Mouse (Mus musculus) cerebellum, adult 8-10 months (tissue): Measurements from ENCODE around the gene Pou2f1.

Experiments used
- DNase-seq: peaks from one replicate; pipeline ENCODE4 v3.0.0; 2022

The Pou2f1 gene

DNA sequence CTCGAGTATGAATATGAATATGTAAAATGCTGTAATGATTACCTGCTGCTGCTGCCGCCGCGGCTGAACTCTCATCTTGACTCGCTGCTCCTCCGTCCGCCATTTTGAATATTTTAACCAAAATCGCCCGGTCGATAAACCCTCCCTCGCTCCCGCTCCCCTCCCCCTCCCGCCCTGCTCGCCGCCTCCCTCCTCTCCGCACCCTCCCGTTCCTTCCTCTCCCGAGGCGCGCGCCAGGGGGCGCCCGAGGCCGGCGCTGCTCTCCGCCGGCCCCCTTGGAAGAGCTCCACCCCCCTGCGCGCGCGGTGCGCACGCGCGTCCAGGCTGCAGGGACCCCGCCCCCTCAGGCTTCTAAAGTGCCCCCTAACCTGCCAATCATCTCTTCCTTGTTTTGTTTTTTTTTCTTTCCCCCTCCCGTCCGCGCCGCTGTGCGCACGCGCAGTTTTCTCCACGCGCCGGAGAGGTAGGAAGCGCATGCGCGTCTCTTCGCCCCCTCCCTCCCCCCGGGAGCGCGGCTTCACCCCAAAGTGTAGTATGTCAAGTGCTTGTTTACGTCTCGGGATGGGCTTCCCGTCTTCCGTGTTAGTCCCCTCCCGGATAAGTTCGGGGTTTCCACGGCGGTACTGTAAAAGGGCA is at the start of gene Pou2f1:
Pou2f1 (minus strand) TSS at position 159 of the 636 bp plus-strand sequence.
- peak; percentile 98 for DNase-seq

DNA sequence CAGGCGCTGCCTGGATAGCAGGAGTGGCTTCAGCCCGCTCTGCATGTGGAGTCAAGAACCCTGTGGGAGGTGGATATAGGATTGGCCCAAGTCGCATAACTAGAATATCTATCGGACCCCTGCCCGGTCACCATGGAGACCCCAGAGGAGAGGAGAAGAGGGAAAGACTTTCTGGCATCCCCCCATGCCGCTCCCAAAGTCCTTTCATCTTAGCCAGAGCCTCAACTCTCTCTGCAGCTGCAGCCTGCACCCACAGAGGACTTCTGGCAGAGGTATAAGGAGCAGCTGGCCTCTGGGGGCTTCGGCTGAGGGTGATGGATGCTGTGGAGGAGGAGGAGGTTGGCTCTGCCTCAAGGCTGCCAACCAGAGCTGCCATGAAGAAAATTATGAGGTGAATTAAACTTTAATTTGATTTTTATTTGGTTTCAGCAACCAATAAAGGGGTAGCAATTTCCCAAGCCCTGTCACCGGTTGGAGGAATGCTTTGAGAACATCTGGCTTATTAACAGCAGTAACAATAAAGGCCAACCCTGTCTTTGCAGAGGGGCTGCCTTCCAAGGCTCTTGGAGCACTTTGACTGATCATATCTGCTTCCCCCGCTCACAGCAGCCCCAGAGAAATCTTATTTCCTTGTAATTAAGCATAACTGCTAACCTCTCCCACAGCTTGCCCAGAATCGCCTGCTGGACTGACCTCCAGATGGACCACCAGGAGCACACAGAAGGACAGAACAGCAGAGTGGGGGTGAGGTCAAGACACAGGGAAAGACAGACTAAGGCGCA is 46.8 kb upstream of the Pou2f1 start:
- DNase-seq: no peak

- peak; percentile 3 for DNase-seq
Measured at GRCm38 (mm10) chr1:166048230-166048911, 45.9 kb upstream of the Pou2f1 start.

DNA sequence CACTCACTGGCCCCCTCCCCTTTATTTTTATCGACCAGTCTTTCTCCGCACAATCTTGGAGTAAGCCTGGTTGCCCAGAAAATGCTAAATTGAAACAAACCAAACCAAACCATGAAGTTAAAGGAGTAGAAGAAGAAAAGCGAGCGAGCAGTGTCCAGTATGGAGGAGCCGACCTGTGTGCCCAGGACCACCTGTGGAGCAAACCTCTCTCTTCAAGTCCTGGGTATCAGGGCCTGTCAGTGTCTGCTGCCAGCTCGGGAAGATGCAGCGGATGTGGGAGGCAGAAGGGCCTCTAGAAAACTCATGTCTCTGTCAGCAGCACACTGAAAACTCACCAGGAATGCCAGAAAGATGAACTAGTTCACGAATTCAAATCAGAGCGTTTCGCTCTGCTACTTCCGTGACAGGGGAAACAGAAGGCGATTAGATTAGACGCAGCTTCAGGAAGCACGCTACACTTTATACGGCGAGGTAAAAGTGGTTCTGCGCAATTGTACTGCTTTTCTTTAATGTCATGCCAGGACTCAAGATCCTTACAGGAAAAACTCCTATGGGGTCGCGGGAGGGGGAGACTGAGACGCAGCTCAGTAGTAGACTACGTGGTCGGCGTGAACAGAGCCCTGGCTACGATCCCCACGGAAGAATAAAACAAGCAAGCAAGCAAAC is 45.2 kb upstream of the Pou2f1 start:
- no peak for DNase-seq

DNA sequence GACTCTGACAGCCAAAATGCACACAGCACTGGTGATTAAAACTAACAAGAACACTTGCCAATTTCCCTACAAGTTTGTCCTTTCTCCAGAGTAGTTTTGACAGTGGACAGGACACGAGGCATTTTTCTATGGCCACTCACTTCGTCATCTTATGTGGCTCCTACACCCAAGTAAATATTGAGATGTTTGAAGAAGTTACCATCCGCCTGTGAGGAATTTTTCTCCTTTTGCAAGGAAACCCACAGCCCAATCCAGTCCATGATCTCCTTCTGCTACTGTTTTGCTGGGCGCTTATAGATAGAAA is 43.4 kb upstream of the Pou2f1 start:
- no peak for DNase-seq

DNA sequence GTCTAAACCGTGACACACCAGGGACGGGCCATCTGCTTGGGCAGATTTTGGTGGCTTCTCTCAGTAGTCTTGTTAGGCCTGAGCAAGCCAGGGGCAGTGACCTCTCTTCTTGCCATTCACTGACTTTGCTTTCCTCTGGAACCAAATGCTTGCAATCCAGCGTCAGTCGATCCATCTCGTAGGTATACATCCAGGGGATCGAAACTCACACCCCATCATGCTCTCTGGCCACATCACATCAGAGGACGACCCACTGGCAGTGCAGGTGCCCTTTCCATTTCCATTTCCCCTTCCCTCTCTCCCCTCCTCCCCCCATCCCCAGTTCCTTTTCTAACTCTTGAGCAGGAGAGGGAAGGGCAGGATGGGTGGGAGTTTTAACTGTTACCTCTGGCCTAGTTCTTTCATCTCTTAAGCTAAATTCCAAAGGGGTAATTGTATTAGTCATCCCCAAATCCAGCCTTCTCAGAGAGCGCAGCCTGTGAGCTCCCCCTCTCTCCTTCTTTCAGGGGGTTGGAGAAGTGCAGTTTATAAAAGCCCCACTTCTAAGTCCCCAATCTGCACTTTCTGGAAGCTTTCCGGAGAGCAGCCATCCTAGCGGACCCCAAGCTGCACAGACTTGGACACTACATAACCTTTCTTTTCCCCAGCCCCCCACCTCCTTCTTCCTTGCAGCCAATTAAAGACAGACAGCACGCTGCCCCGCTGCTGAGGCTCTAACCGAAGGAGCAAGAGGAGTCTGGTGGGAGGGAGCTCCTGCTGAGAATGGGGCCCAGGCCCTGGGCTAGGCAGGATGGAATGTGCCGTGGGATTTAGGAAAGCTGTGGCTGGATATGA is 42.8 kb upstream of the Pou2f1 start:
- no peak for DNase-seq

DNA sequence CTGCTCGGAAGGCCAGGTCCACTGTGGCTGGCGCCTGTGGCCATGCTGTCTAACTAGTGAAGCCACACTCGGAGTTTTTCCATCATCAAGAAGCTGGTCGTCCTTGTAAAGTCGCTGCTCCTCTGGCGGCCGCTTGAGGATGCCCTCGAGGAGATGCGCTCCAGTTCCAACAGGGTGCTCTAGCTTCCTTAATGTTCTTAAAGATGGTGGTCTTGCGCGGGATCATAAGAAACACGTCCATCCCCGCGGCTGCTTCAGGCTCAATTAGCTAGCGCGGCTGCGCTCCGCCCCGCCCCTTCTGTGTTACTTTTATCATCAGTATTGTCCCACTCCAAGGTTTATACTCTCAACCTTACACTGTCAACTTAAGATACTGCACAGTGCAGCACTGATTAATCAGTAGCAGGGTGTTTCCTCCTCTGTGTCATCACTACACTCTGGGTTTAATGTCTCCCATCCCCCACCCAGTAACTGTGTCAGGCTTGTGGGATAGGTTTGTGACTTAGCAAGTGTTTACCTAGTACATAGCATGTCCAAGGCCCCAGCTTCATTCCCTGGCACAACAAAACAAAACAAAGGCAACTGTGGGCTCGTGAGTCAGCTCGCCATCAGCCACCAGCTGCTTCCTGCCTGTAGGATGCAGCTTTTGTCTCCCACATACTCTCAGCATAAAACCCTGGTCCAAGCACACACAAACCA is 41.1 kb upstream of the Pou2f1 start:
- no peak for DNase-seq

DNA sequence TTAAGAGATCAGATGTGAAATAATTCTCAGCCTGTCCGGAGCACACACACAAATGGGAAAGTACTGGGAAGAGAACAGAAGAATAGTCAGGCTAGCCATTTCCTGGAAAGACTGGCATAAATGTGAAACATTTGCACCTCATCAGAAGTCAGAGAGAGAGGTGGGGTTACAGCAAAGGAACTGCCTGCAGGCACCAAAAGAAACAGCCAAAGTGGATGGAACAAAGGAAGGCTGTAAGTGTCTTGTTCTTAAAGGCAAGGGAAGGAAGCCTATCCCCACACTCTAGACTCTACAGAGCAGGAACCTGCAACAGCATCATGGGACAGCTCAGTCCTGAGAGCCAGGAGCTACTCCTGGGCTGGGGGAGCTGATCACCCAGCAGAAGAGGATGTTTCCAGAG is 39.0 kb upstream of the Pou2f1 start:
- DNase-seq: no peak

GRCm38 (mm10) chr1:166038731-166039332 is 36.4 kb upstream of the Pou2f1 start:
- DNase-seq: no peak

DNA sequence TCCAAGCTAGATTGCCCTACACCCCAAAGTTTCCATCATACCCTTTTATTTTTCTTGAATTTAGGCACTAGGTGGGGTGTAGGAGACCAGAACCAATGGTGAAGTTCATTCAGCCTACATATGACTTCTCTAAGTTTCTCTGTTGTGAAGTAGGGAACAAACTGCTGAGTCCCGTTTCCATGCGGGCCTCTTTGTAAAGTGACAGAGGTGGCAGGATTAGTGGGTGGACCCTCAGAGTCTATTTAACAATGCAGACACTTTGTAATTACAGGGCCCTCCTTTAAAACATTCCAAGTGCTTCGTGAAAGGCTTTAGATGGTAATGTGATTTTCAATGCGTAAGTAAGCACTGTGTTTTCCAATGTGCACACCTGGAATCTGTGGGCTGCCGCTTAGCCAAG is 32.6 kb upstream of the Pou2f1 start:
- DNase-seq: no peak

DNA sequence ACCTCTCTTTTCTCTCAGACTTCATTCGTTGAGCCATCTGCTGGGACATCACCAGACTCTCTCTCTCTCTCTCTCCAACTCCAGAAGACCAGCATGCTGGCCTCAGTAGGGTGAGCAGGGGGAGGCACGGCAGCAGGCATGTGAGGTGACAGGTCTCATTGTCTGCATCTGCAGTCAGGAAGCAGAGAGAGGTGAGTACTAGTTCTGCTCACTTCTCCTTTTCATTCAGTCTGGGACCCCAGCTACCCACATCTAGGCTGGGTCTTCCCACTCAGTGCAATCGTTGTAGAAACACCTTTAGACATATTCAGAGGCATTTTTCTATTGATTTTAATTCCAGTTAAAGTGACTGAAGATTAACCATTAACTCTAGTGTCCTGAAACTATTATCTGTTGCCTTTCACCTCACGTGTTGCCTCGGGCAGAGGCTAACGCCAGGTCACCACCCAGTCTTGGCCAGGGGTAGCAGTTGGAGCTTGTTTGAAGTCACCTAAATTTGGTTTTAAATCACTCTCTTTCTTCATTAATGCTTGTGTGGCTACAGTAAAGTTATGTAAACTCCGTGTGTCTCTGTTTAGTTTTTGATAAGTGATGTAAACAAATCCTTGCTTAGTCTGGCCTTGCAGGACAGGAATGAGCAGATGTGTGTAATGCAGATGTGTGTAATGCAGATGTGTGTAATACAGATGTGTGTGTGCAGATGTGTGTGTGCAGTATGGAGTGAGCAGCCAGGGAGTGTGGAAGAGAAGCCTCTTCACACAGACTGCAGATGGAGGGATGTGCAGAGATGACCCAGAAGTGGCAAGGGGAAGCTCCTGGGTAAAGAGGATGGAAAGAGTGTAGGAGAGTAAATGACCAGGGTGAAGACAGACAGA is 29.4 kb upstream of the Pou2f1 start:
- DNase-seq: no peak

DNA sequence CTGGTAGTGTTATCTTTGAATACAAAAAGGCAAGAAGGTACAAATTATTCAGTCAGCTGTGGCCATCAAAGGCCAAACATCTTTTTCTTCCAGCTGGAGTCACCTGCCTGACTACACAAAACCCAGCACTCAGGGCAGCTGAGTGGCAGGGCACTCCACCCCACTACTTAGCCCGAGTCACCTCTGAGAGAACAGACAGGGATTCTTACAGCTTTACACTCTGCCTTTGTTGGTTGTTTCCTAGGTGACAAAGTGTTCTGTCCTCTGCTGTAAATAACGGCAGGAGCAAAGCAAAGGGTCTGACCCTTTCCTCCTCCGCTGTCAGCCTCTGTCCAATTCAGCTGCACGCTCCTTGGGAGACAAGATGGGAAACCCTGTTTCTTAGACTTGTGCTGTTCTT is 21.5 kb upstream of the Pou2f1 start:
- DNase-seq: no peak

DNA sequence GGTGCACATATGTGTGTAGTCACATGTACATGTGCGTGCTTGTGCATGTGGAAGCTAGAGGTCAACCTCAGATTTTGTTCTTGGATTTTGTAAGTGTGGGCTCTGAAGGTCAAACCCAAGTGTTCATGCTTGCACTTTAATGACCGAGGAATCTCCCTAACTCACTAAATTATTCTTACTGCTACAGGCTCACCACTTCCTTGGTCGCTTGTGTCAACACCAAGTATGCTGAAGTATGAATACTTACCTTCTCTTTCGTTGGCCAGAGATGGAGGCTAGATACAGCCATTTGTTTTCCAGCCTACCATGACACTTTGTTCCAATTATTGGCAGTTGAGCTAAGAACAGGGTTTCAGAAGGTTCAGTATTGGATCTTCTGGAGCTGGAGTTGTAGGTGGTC is 14.7 kb upstream of the Pou2f1 start:
- no peak for DNase-seq

- no peak for DNase-seq
Measured at GRCm38 (mm10) chr1:166016306-166016705, 13.8 kb upstream of the Pou2f1 start.

DNA sequence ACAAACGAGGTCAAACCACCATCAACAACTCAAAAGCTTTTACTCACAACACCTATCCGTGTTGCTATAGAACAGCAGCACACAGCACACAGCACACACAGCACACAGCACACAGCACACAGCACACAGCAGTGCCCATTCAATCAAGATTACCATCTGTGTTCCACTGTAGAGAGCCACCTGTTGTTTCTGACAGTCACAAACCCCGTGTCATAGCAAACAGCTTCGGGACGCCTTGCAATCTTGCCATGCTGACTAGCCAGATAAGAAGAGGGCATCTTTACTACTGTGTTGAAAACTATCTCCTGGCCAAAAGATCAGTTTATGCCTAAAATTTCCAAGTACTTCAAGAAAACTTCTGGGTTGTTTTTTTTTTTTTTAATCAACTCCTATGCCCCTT is 12.1 kb upstream of the Pou2f1 start:
- DNase-seq: no peak

GRCm38 (mm10) chr1:166010106-166010505 is 7.6 kb upstream of the Pou2f1 start:
- no peak for DNase-seq

GRCm38 (mm10) chr1:166008634-166009350 is 6.3 kb upstream of the Pou2f1 start:
- DNase-seq: no peak

DNA sequence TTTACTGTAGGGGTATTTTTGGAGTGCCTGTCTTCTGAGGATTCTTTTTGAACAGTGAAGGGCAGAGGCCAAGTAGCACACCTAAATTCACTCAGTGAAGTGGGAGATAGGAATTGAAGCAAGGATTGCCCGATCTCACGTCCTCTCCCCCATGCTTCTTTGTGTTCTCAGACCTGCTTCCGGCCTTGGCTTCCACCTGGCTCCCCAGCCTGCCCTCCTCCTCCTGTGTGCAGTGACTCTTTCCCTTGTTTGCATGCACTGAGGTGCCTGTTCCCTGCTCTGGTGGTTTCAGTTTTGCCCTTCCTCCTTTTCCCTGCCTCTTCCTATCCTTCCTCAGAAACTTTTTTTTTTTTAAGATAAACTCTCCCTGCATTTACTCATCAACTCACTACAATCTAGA is 4.5 kb upstream of the Pou2f1 start:
- DNase-seq: no peak

GRCm38 (mm10) chr1:166003181-166004022 is 924 bp upstream of the Pou2f1 start:
- DNase-seq: peak; percentile 97
